Mouse (Mus musculus) bone marrow macrophage, adult 2 months (primary cell): ENCODE measurements around the gene Ppard. TPM values are rescaled to one million over a fixed set of nuclear protein-coding genes. Genes with fewer than 3 reads are reported as not detected.
A peak's percentile ranks its signal among the peaks of the same experiment; 100 is the strongest.

Source experiments
- H3K27ac ChIP-seq: 2 replicates; pipeline ENCODE4 v1.5.1; 2012; ENCODE audit warnings: low read depth, low read length; ENCODE audit not compliant: insufficient read depth
- H3K4me1 ChIP-seq: 2 replicates; pipeline ENCODE4 v1.6.1; 2012; ENCODE audit warnings: low read length; ENCODE audit not compliant: control insufficient read depth, insufficient read depth
- H3K4me3 ChIP-seq: 2 replicates; pipeline ENCODE4 v1.5.1; 2012; ENCODE audit warnings: mild to moderate bottlenecking, low read length, moderate library complexity; ENCODE audit not compliant: insufficient read depth
- CTCF ChIP-seq: IDR thresholded peaks from 2 replicates; pipeline ENCODE4 v1.5.1; 2012; ENCODE audit warnings: low read depth, mild to moderate bottlenecking, low read length, moderate library complexity
- POLR2A ChIP-seq: IDR thresholded peaks from 2 replicates; pipeline ENCODE4 v1.6.1; 2012; ENCODE audit warnings: mild to moderate bottlenecking, low read depth, low read length, borderline replicate concordance
- polyA plus RNA-seq: library from polyadenylated mRNA; stranded (reverse); fragments of >200 nt; gene quantifications from 2 replicates; pipeline ENCODE4 v1.2.4, GENCODE M21; 2012; ENCODE audit not compliant: missing spikeins, insufficient read depth, insufficient read length

Ppard gene
- polyA plus RNA-seq, 1 experiment: 29.5 TPM

GRCm38 (mm10) chr17:28308297-28309195, 76.0 kb downstream of the Ppard start:
- H3K4me3 ChIP-seq: no peak overlapping the region

GRCm38 (mm10) chr17:28310831-28311230, 78.3 kb downstream of the Ppard start:
- no peak overlapping the region for H3K4me3 ChIP-seq
- no peak overlapping the region for H3K27ac ChIP-seq
- TF ChIP-seq POLR2A (no peak), CTCF (no peak)
- H3K4me1 ChIP-seq: peaks cover 2% of the 10 kb centered on the region

More at GRCm38 (mm10) chr17:28308297-28309195, 76.0 kb downstream of the Ppard start:
- Histone ChIP-seq H3K4me1 (no peaks in the 10 kb centered on the region), H3K27ac (no peak overlapping the region)
- TF ChIP-seq POLR2A: no peak
- TF ChIP-seq CTCF: peak; percentile 62

- TF ChIP-seq POLR2A: no peak
- TF ChIP-seq CTCF: no peak
- Histone ChIP-seq H3K4me1 (peaks cover 2% of the 10 kb centered on the region), H3K27ac (no peak overlapping the region)
Observed at GRCm38 (mm10) chr17:28311366-28312132, 79.0 kb downstream of the Ppard start.

GRCm38 (mm10) chr17:28312232-28313211, 80.0 kb downstream of the Ppard start:
- H3K4me3 ChIP-seq: peak overlapping the region; percentile 58
- no peak for TF ChIP-seq POLR2A
- TF ChIP-seq CTCF: peak; percentile 40
- peak overlapping the region; percentile 47 for H3K27ac ChIP-seq
- H3K4me1 ChIP-seq: peaks cover 2% of the 10 kb centered on the region

More at GRCm38 (mm10) chr17:28311366-28312132, 79.0 kb downstream of the Ppard start:
- no peak overlapping the region for H3K4me3 ChIP-seq

- TF ChIP-seq POLR2A (no peak), CTCF (no peak)
- Histone ChIP-seq H3K4me1 (peaks cover 2% of the 10 kb centered on the region), H3K27ac (peak within 1 kb of the TSS; percentile 73), H3K4me3 (peak within 1 kb of the TSS; percentile 83)
Observed at GRCm38 (mm10) chr17:28313212-28313879, 80.8 kb downstream of the Ppard start, which contains the start of gene Fance. Gene Fance, plus strand, starts transcription at chr17:28313519.

GRCm38 (mm10) chr17:28313880-28314225, 81.4 kb downstream of the Ppard start:
- no peak for TF ChIP-seq CTCF
- no peak for TF ChIP-seq POLR2A
- Histone ChIP-seq H3K4me3 (peak overlapping the region; percentile 83), H3K4me1 (peaks cover 2% of the 10 kb centered on the region), H3K27ac (peak overlapping the region; percentile 73; the same call in 1 of the 2 replicates)

- TF ChIP-seq POLR2A: no peak
- TF ChIP-seq CTCF: no peak
- H3K4me3 ChIP-seq: no peak overlapping the region
- peaks cover 2% of the 10 kb centered on the region for H3K4me1 ChIP-seq
- no peak overlapping the region for H3K27ac ChIP-seq
Observed at GRCm38 (mm10) chr17:28315611-28316160, 83.2 kb downstream of the Ppard start.

- TF ChIP-seq POLR2A (no peak), CTCF (no peak)
- Histone ChIP-seq H3K4me3 (no peak overlapping the region), H3K4me1 (peaks cover 2% of the 10 kb centered on the region), H3K27ac (no peak overlapping the region)
Observed at GRCm38 (mm10) chr17:28316476-28316875, 84.0 kb downstream of the Ppard start.
